Mouse (Mus musculus) MEL (cell line): ENCODE results near the gene Gng7.

ENCODE experiments used
- CTCF ChIP-seq, 3 experiments: IDR thresholded peaks in 2 of 3; conservative IDR thresholded peaks in 1 of 3; 2 replicates each; pipeline ENCODE4 v1.5.1; 2011 to 2012; ENCODE audit warnings: low read length in 3 of 3, low read depth in 2 of 3, mild to moderate bottlenecking in 2 of 3, improper control_type of control experiment in 1 of 3, inconsistent platforms in 1 of 3, mixed read lengths in 1 of 3, moderate library complexity in 1 of 3; ENCODE audit not compliant: control insufficient read depth in 1 of 3, insufficient read depth in 1 of 3, poor library complexity in 1 of 3, severe bottlenecking in 1 of 3
- ELF1 ChIP-seq: IDR thresholded peaks from 2 replicates; pipeline ENCODE4 v1.6.1; 2014; ENCODE audit warnings: low read depth, mild to moderate bottlenecking, inconsistent platforms, low read length, improper control_type of control experiment, moderate library complexity
- GATA1 ChIP-seq: IDR thresholded peaks from 2 replicates; pipeline ENCODE4 v1.6.1; 2011; ENCODE audit warnings: low read depth, low read length, improper control_type of control experiment
- POLR2A ChIP-seq, 2 experiments: IDR thresholded peaks; 2 replicates each; pipeline ENCODE4 v1.6.1; 2011 to 2012; ENCODE audit warnings: low read length in 2 of 2, mild to moderate bottlenecking in 2 of 2, control low read depth in 1 of 2, improper control_type of control experiment in 1 of 2, low read depth in 1 of 2, moderate library complexity in 1 of 2; ENCODE audit not compliant: control insufficient read depth in 1 of 2, insufficient read depth in 1 of 2, poor library complexity in 1 of 2

- TF ChIP-seq GATA1 (no peak), CTCF (IDR thresholded peaks at IDR 0.05 in 2 of 3, conservative IDR thresholded peaks at IDR 0.05 in 1 of 3; ENCODE audit: control insufficient read depth in 1 of 3, insufficient read depth in 1 of 3, low read depth in 2 of 3, low read length in 3 of 3, poor library complexity in 1 of 3, severe bottlenecking in 1 of 3) (no peak), ELF1 (no peak), POLR2A (IDR thresholded peaks at IDR 0.05; ENCODE audit: control insufficient read depth in 1 of 2, insufficient read depth in 1 of 2, low read depth in 1 of 2, low read length in 2 of 2, poor library complexity in 1 of 2) (no peak)
Observed at GRCm38 (mm10) chr10:81026857-81027256, 12.1 kb upstream of the Gng7 start.
